In the genomic region with DNA sequence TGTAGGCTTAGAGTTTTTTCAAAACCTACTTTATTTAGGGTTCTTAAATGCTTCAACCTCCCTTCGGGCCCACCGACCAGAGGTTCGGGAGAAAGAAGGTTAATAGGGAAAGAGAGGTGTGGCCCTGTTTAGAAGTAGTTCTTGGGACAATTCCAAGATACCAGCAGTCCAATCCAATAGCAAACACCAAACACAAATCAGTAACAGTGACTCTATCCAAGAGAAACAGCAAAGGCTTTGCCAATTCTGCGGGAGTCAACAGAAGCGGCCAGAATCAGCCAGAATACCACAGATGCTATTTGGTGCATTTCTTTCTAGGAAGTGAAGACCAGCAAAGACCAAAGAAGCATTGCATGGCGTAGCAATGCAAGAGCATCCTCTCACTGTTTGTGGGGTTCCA, we compare ENCODE assay signal across 21 mouse cellular contexts.
DNase-seq lines count a peak whose midpoint lies in the region; TF ChIP-seq lines count a peak whose summit lies in the region.
"Had no signal": no experiment of that assay in that cellular context is flagged by ENCODE, and none has a peak within 500 bp of the region (broad histone marks: within the 10 kb centered on the region; RNA-seq: fewer than 3 reads in every experiment).

No protein-coding gene starts in this region.

- DNase-seq in cerebellum, postnatal 10 days: peak; percentile 20 to 25
- no peak for DNase-seq in cerebellum, postnatal 25 days
- peak; percentile 39 for DNase-seq in heart, adult 8-10 months (ENCODE audit: low spot score)
- DNase-seq in heart, postnatal 4 days: no peak
- peak; percentile 32 for DNase-seq in lung, postnatal 36 days
- DNase-seq in lung, adult 2 months: no peak
- peak; percentile 6 for DNase-seq in skeletal muscle tissue, adult 2 months (ENCODE audit: low read depth, low spot score)
- no peak for DNase-seq in adrenal gland, postnatal 36 days
- DNase-seq: adrenal gland, postnatal 14 days; cerebellum, adult 11-12 months; cerebellum, adult 8-10 months; gastrocnemius, postnatal 10 days; gastrocnemius, postnatal 36 days; heart, postnatal 14 days had no signal

- no peak for TF ChIP-seq CTCF in lung, adult 2 months (IDR thresholded peaks at IDR 0.05; ENCODE audit: insufficient read depth, low read length)

- 64% methylated on average over 6 of the region's 6 CpGs for WGBS in lung, adult 2 months

- no peak for TF ChIP-seq POLR2A in lung, adult 2 months (IDR thresholded peaks at IDR 0.05; ENCODE audit: borderline replicate concordance, extremely low read depth, low read depth, low read length)

- no peaks in the 10 kb centered on the region; the same call in 1 of the 2 replicates for H3K4me1 ChIP-seq in lung, adult 2 months (ENCODE audit: control insufficient read depth, insufficient read depth, low read length)

- no peak overlapping the region for H3K4me3 ChIP-seq in lung, adult 2 months (replicated peaks; ENCODE audit: extremely low read depth, low read depth, low read length)
- H3K4me3 ChIP-seq: embryonic facial prominence, embryonic 12.5 days; embryonic facial prominence, embryonic 15.5 days; forebrain, embryonic 15.5 days; heart, adult 2 months; heart, embryonic 13.5 days; hindbrain, embryonic 12.5 days; hindbrain, embryonic 15.5 days had no signal

Comparison
In these comparisons a context has a peak if more than half of its experiments do, and no peak if none do; other contexts are left out.
1. DNase-seq: peak in cerebellum, postnatal 10 days (2 of 2), heart, adult 8-10 months (single experiment), lung, postnatal 36 days (single experiment) and skeletal muscle tissue, adult 2 months (single experiment); none in cerebellum, postnatal 25 days (0 of 2), heart, postnatal 4 days (single experiment), lung, adult 2 months (single experiment) and adrenal gland, postnatal 36 days (0 of 2).